Comparison of ENCODE assay signal across 24 mouse cellular contexts in the genomic region with DNA sequence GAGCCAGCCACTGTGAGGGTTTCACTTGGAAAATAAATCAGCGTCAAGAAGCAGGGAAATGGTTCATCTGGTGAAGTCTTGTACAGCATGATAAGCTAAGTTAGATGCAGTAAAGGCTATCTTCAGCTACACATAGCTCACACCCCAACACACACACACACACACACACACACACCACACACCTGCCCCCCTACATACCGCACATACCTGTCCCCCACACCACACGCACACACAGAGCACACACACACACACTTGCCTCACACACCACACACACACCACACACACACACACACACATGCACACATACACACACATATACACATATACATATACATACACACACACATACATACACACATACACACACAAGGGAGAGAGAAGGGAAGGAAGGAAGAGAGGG.
DNase-seq lines count a peak whose midpoint lies in the region; ATAC-seq and TF ChIP-seq lines count a peak whose summit lies in the region.
"Had no signal": no experiment of that assay in that cellular context is flagged by ENCODE, and none has a peak within 500 bp of the region (broad histone marks: within the 10 kb centered on the region; RNA-seq: fewer than 3 reads in every experiment).

No protein-coding gene starts in this region.

- no peak overlapping the region for H3K4me2 ChIP-seq in hindbrain, embryonic 13.5 days
- no peak overlapping the region for H3K4me2 ChIP-seq in hindbrain, embryonic 12.5 days (replicated peaks)
- no peak overlapping the region for H3K4me2 ChIP-seq in midbrain, embryonic 15.5 days
- no peak overlapping the region for H3K4me2 ChIP-seq in midbrain, embryonic 14.5 days (ENCODE audit: low read length)
- H3K4me2 ChIP-seq: embryonic facial prominence, embryonic 12.5 days; embryonic facial prominence, embryonic 15.5 days; forebrain, embryonic 13.5 days; heart, embryonic 13.5 days had no signal

- no peaks in the 10 kb centered on the region for H3K27me3 ChIP-seq in hindbrain, embryonic 13.5 days
- no peaks in the 10 kb centered on the region for H3K27me3 ChIP-seq in hindbrain, embryonic 12.5 days
- H3K27me3 ChIP-seq in midbrain, embryonic 15.5 days (replicated peaks), result no peaks in the 10 kb centered on the region
- H3K27me3 ChIP-seq in midbrain, embryonic 14.5 days (ENCODE audit: control insufficient read depth, insufficient read depth, low read length), result no peaks in the 10 kb centered on the region
- H3K27me3 ChIP-seq: embryonic facial prominence, embryonic 12.5 days; embryonic facial prominence, embryonic 15.5 days; forebrain, embryonic 13.5 days; heart, embryonic 13.5 days had no signal

- WGBS in hindbrain, embryonic 13.5 days, result 89% methylated on average over 3 of the region's 3 CpGs
- 97% methylated on average over 3 of the region's 3 CpGs for WGBS in hindbrain, embryonic 12.5 days
- WGBS in midbrain, embryonic 15.5 days, result 90% methylated on average over 3 of the region's 3 CpGs
- WGBS in midbrain, embryonic 14.5 days, result 98% methylated on average over 3 of the region's 3 CpGs

- DNase-seq in midbrain, embryonic 14.5 days, result no peak
- DNase-seq in thymus, postnatal 36 days, result no peak
- DNase-seq: adrenal gland, adult 2 months; adrenal gland, postnatal 14 days; cerebellum, adult 11 months; cerebellum, adult 2 months; cerebellum, adult 9-11 months; cerebellum, postnatal 25 days; gastrocnemius, postnatal 10 days; gastrocnemius, postnatal 36 days; heart, adult 2 months; heart, postnatal 14 days; heart, postnatal 4 days had no signal

- H3K9me3 ChIP-seq in hindbrain, embryonic 13.5 days, result no peaks in the 10 kb centered on the region
- H3K9me3 ChIP-seq in hindbrain, embryonic 12.5 days (replicated peaks), result no peaks in the 10 kb centered on the region
- no peaks in the 10 kb centered on the region for H3K9me3 ChIP-seq in midbrain, embryonic 15.5 days
- H3K9me3 ChIP-seq in midbrain, embryonic 14.5 days (ENCODE audit: control insufficient read depth, low read length), result no peaks in the 10 kb centered on the region
- H3K9me3 ChIP-seq: embryonic facial prominence, embryonic 12.5 days; embryonic facial prominence, embryonic 15.5 days; forebrain, embryonic 13.5 days; heart, embryonic 10.5 days; heart, embryonic 13.5 days had no signal

- peaks cover 14% of the 10 kb centered on the region for H3K4me1 ChIP-seq in hindbrain, embryonic 13.5 days (replicated peaks)
- H3K4me1 ChIP-seq in hindbrain, embryonic 12.5 days, result no peaks in the 10 kb centered on the region
- H3K4me1 ChIP-seq in midbrain, embryonic 15.5 days, result 0 out of 2 replicates have a peak, but pooled peaks cover 3% of the 10 kb centered on the region
- H3K4me1 ChIP-seq in midbrain, embryonic 14.5 days (ENCODE audit: control insufficient read depth, insufficient read depth, low read length), result 0 out of 2 replicates have a peak, but pooled peaks cover 3% of the 10 kb centered on the region
- no peaks in the 10 kb centered on the region for H3K4me1 ChIP-seq in embryonic fibroblast, embryonic 13.5 days (ENCODE audit: control insufficient read depth, insufficient read depth, low read length)
- H3K4me1 ChIP-seq: embryonic facial prominence, embryonic 12.5 days; embryonic facial prominence, embryonic 15.5 days; forebrain, embryonic 13.5 days; heart, embryonic 10.5 days; heart, embryonic 13.5 days had no signal

- no peak for TF ChIP-seq POLR2A in embryonic fibroblast, embryonic 13.5 days (IDR thresholded peaks at IDR 0.05; ENCODE audit: low read depth, low read length)

- H3K9ac ChIP-seq in hindbrain, embryonic 13.5 days, result no peak overlapping the region
- no peak overlapping the region for H3K9ac ChIP-seq in hindbrain, embryonic 12.5 days
- H3K9ac ChIP-seq in midbrain, embryonic 15.5 days, result no peak overlapping the region
- H3K9ac ChIP-seq in midbrain, embryonic 14.5 days (replicated peaks; ENCODE audit: low read length), result no peak overlapping the region
- H3K9ac ChIP-seq: embryonic facial prominence, embryonic 12.5 days; embryonic facial prominence, embryonic 15.5 days; forebrain, embryonic 13.5 days; heart, embryonic 13.5 days had no signal

- no peak overlapping the region for H3K27ac ChIP-seq in hindbrain, embryonic 13.5 days
- no peak overlapping the region; the same call in 1 of the 2 replicates for H3K27ac ChIP-seq in hindbrain, embryonic 12.5 days
- no peak overlapping the region for H3K27ac ChIP-seq in midbrain, embryonic 15.5 days
- H3K27ac ChIP-seq in midbrain, embryonic 14.5 days (replicated peaks; ENCODE audit: low read depth, low read length), result no peak overlapping the region
- no peak overlapping the region for H3K27ac ChIP-seq in embryonic fibroblast, embryonic 13.5 days (ENCODE audit: insufficient read depth, low read length)
- H3K27ac ChIP-seq: embryonic facial prominence, embryonic 12.5 days; embryonic facial prominence, embryonic 15.5 days; heart, adult 2 months; heart, embryonic 10.5 days; heart, embryonic 13.5 days had no signal

- H3K36me3 ChIP-seq in hindbrain, embryonic 13.5 days, result no peaks in the 10 kb centered on the region
- no peaks in the 10 kb centered on the region for H3K36me3 ChIP-seq in hindbrain, embryonic 12.5 days
- no peaks in the 10 kb centered on the region for H3K36me3 ChIP-seq in midbrain, embryonic 15.5 days (replicated peaks)
- H3K36me3 ChIP-seq in midbrain, embryonic 14.5 days (ENCODE audit: control insufficient read depth, insufficient read depth, low read length), result no peaks in the 10 kb centered on the region
- H3K36me3 ChIP-seq: embryonic facial prominence, embryonic 12.5 days; embryonic facial prominence, embryonic 15.5 days; heart, embryonic 10.5 days; heart, embryonic 13.5 days had no signal

- 0 out of 2 replicates have a peak, but pooled peaks have one; percentile 60 for ATAC-seq in hindbrain, embryonic 13.5 days (ENCODE audit: low FRiP score)
- ATAC-seq in hindbrain, embryonic 12.5 days (ENCODE audit: low FRiP score), result no peak
- peak; percentile 55; the same call in 1 of the 2 replicates for ATAC-seq in midbrain, embryonic 15.5 days (replicated peaks)
- ATAC-seq in midbrain, embryonic 14.5 days (ENCODE audit: low FRiP score, low TSS enrichment), result no peak
- ATAC-seq: CD4-positive, CD25-positive, alpha-beta regulatory T cell, adult 4 months; forebrain, embryonic 13.5 days had no signal

- 0 out of 2 replicates have a peak, but pooled peaks have one; percentile 3 for TF ChIP-seq CTCF in embryonic fibroblast, embryonic 13.5 days (IDR thresholded peaks at IDR 0.05; ENCODE audit: borderline replicate concordance, insufficient read depth, low read length)

- no peak overlapping the region for H3K4me3 ChIP-seq in hindbrain, embryonic 13.5 days
- no peak overlapping the region for H3K4me3 ChIP-seq in hindbrain, embryonic 12.5 days
- no peak overlapping the region for H3K4me3 ChIP-seq in midbrain, embryonic 15.5 days
- no peak overlapping the region for H3K4me3 ChIP-seq in midbrain, embryonic 14.5 days (replicated peaks; ENCODE audit: low read depth, low read length)
- H3K4me3 ChIP-seq in embryonic fibroblast, embryonic 13.5 days (ENCODE audit: insufficient read depth, low read length), result no peak overlapping the region
- H3K4me3 ChIP-seq: embryonic facial prominence, embryonic 12.5 days; embryonic facial prominence, embryonic 15.5 days; erythroblast, embryonic 14.5 days; forebrain, embryonic 13.5 days; heart, adult 2 months; heart, embryonic 10.5 days; heart, embryonic 13.5 days had no signal

Comparison
In these comparisons a context has a peak if more than half of its experiments do, and no peak if none do; other contexts are left out.
1. ATAC-seq: peak in hindbrain, embryonic 13.5 days (single experiment) and midbrain, embryonic 15.5 days (single experiment); none in hindbrain, embryonic 12.5 days (single experiment) and midbrain, embryonic 14.5 days (single experiment).